Mouse (Mus musculus): ENCODE data around the gene Tmbim4.

DNA sequence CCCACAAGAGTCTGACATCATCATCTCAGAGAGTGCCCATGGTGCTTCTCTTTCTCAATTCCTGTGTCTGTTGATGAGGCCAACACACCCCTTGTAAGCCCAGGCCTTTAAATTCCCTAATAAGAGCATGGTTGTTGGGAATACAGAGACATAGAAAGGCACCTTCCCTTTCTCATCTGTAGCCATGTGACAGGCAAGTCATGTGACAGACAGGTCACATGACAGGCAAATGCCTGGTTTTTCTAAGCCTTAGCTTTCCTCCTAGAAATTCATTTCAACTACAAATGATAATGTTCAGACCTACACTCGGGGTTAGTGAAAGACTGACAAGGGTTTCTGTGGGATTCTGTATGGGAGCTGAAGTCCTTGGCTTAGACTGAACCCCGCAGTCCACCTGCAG is 47.5 kb upstream of the Tmbim4 start:
- TF ChIP-seq CTCF (IDR thresholded peaks at IDR 0.05; ENCODE audit: control insufficient read depth, insufficient read depth, insufficient read length) (no peak), MAX (IDR thresholded peaks at IDR 0.05) (no peak), MYOG (IDR thresholded peaks at IDR 0.05; ENCODE audit: control insufficient read depth, extremely low read depth, insufficient read length) (no peak), CEBPB (IDR thresholded peaks at IDR 0.05; ENCODE audit: low read depth) (no peak), FOSL1 (IDR thresholded peaks at IDR 0.05; ENCODE audit: insufficient read depth, low read length, poor library complexity, severe bottlenecking) (no peak)
